Mouse (Mus musculus) kidney, postnatal 10 days (tissue): ENCODE measurements around the gene Cttn.

ENCODE experiments used
- DNase-seq: peaks from one replicate; pipeline ENCODE4 v3.0.0; 2021; ENCODE audit warnings: mixed read lengths

Cttn gene

DNA sequence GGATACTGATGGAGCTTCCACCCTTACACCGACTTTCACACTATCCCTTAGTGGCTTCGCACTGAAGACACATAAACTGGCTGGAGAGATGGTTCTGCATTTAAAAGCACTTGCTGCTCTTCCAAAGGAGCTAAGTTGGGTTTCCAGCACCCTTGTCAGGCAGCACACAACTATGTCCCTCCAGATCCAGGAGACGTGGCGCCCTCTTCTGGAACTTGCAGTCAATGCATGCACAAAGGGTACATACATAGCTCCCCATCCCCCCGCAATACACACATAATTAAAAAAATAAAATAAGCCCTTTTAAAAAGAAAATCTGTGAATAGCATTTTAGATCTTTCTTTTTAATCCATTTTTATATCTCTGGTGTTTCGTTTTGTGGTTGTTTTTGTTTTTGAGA lies 83.3 kb downstream of the Cttn start:
- no peak for DNase-seq
